Mouse (Mus musculus) kidney, adult 11 months (tissue): Measurements from ENCODE around the gene Dnajc3.

ENCODE experiments used
- DNase-seq: peaks from one replicate; pipeline ENCODE4 v3.0.0; 2022

Gene Dnajc3

GRCm38 (mm10) chr14:118984161-118984560 lies 46.4 kb downstream of the Dnajc3 start:
- DNase-seq, result no peak

GRCm38 (mm10) chr14:118986653-118987522 lies 49.1 kb downstream of the Dnajc3 start:
- DNase-seq, result peak; percentile 52

DNA sequence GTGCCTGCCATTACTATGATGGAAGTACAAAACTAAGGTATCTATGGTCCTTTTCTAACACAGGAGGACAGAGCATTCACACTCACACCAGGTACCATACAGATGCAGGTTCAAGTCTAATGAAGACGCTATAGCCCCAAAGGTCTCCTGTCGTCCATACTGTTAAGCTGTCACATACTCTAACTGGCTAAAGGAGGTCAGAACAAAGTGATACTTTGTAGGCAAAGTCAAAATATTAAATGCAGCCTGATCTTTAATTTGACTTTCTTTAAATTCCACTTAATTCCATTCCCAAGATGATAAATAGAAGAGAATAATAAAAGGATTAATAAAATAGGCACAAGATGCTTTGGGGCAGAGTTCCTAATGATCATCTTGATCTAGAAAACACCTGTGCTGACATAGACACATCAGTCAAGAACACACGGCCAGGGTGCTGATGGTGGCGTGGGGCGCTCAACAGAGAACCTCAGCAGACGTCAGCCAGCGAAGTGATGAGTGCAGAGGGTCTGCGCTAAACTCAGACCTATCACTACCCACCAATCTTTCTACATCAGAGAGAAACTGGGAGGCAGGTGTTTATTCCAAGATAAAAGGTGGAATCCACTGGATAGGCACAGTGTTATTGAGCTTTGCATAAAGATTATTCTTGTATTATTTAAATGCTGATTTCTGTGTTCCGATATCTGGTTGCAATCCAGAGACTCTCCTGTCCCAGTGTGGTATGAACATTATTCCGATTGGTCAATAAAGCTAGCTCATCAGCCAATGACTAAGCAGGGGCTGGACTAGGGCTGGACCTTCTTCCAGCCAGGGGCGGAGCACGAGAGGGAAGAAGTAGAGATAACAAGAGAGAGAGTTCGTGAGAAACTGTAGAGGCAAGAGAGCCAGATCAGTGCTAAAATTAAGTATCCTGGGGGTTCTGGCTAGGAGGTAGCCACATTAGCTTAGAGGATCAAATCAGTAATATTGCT lies 50.0 kb downstream of the Dnajc3 start:
- DNase-seq, result no peak

GRCm38 (mm10) chr14:118995226-118995925 lies 57.6 kb downstream of the Dnajc3 start:
- DNase-seq, result no peak

DNA sequence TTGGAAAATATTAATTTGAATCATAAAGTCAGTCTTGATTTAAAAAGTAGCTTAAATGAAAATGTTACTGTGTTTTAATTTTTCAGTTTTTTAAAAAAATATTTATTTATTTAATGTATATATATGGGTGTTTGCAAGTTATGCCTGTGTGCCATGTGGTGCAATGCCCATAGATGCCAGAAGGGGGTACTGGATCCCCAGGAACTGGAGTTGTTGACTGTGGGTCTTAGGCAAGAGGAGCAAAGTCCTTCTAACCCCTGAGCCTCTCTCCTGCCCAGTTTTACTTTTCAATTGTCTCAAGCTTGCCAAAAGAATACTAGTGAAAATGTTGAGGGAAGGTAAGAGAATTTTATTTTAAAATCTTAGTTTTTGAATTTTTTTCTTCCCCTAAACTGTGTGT lies 65.5 kb downstream of the Dnajc3 start:
- DNase-seq, result peak; percentile 43

- DNase-seq, result no peak
Measured at GRCm38 (mm10) chr14:119005834-119006233, 68.1 kb downstream of the Dnajc3 start.

DNA sequence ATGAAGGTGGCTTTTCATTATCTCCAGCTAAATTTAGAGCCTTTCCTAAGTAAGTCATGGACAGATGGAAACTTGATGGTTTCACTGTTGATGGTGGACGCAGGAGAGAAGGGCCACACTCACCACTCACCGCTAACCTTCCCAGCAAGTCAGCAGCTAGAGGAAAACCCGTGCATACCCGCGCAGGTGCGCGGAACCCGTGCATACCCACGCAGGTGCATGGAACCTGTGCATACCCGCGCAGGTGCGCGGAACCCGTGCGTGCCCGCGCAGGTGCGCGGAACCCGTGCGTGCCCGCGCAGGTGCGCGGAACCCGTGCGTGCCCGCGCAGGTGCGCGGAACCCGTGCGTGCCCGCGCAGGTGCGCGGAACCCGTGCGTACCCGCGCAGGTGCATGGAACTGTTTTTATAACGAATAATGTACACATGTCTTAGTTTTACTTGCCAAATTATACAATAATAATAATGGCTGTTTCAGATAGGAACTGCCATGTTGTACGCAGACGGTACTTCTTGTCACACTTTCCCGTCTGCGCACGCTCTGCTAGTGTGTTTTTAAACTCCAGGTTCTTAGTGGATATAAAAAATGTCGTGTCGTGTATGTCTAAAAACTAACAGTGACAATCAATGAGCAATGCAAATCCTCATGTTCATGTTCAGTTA lies 68.8 kb downstream of the Dnajc3 start:
- DNase-seq, result peak; percentile 29

DNA sequence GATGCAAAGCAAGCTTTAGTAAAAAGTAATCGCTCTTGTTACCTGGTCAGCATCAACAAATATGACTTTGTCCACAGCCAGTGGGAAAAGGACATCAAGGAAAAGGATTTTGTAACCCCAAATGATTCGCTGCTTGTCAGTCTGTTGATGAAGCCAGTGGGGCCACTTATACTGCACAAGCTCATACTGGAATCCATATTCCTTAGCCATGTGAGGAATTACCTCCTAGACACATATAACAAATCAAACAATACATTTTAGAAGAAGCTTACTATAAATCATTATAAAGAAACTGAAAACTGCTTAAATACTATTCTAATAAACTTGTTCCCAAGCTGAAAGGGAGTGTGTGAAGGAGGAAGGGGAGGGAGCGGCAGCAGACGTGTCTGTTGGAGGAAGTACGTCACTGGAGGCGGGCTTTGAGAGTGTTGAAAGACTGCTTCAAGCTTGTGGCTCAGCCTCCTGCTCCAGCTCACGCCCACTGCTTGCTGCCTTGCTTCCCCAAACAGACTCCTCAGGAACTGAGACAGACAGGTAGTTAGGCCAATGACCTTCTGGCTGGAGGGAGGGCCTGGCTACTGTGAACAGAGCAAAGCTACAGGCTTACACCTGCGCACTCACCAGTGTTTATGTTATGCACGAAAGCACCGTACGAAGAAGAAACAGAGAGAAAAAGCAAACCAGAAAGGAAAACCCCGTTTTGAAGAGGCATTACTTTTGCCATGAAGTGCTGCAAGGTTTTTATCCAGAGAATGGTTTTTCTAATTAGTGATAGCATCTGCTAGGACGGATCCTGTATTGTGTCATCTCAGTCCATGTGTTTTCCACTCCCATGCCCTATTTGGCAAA lies 69.6 kb downstream of the Dnajc3 start:
- peak; percentile 100 for DNase-seq

- DNase-seq, result no peak
Measured at GRCm38 (mm10) chr14:119008031-119008590, 70.3 kb downstream of the Dnajc3 start.

- DNase-seq, result no peak
Measured at GRCm38 (mm10) chr14:119009531-119009930, 71.8 kb downstream of the Dnajc3 start.

DNA sequence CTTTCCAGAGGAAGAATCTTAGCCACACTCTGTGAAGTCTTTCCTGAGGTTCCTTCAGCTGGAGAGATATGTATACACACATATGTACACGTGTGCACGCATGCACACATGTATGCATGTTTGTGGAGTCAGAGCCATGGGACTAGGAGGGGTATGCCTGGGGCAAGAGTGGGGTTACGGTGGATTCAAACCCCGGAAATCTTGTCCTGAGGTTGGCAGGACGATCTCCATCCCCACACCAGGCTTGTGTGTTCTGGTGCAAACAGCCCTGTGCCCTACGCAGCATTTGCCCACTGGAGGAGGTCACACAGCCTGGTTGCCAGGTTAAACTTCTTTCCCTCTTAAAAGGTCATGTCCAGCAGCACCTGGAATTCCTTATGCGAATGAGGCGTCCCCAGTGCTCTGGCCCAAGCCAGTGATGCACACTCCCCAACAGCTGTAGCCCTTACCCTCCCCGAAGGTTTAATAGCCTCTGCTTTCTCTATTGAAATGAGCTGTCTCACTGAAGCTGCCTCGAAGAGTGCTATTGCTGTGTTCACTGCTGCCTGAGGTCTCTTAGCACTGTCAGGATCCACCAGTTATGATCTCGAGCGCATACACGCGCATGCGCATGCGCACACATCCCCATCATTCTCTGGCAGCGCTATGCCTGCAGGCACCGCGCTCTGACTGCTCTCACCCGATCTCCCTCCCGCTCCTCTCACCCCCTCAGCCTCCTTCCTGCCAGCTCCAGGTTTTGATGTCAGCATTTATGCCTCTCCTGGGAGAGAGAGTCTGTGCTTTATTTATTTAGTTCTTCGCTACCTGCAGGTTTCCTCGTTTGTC lies 75.0 kb downstream of the Dnajc3 start:
- DNase-seq, result no peak

DNA sequence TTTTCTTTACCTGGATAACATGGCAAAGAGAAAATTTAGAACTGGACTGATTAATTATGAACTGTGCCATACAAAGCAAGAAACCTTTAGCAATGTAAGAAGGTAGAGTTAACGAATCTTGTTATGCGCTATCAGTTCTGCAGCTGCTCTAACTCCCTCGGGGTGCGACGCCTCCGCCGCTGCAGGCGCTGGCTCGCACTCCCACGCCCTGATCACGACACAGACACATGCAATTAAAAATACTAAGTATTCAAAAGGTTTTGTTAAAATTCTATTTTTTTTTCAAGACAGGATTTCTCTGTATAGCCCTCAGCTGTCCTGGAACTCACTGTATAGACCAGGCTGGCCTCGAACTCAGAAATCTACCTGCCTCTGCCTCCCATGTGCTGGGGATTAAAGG lies 75.8 kb downstream of the Dnajc3 start:
- DNase-seq, result no peak

DNA sequence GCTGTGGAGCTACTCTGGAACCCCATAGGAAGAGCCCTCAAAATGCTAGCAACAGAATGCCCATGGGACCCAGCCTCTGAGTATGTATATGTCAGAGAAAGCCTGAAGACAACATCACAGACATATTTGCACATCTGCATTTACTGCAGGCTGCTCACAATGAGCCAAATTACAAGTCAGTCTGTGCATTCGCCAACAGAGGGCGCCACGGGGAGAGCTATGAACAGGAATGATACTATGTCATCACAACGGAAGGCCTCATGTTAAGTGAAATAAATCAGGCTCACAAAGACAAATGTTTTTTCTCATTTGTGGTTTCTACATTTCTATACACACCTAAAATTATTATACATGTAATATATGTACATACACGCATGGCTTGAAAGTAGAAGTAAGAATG lies 88.1 kb downstream of the Dnajc3 start:
- no peak for DNase-seq

- DNase-seq, result peak; percentile 65
Measured at GRCm38 (mm10) chr14:119027130-119027529, 89.4 kb downstream of the Dnajc3 start.

DNA sequence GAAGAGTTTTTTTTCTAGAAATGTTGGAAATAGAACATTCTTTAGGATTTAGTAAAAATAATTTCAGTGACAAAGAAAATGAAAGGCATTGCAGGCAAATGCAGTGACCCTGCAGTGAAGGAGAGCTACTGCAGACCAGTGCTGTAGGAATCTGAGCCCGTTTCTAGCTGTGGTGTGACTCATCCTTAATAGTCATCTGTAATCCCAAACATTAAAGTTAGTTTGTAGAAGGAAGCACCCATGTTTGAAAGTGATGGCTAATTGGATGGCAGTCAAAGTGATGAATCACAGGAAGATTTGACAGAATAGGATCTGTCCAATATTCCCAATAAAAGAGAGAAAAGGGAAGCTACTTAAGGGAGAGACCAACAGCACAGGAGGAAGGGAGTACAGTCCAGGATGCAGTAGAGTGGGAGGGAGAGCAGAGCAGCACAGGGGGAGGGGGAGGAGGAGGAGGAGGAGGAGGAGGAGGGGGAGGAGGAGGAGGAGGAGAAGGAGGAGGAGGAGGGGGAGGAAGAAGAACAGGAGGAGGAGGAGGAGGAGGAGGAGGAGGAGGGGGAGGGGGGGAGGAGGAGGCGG lies 90.0 kb downstream of the Dnajc3 start:
- DNase-seq, result no peak
